13 mouse cellular contexts compared by ENCODE assay signal in the genomic region with DNA sequence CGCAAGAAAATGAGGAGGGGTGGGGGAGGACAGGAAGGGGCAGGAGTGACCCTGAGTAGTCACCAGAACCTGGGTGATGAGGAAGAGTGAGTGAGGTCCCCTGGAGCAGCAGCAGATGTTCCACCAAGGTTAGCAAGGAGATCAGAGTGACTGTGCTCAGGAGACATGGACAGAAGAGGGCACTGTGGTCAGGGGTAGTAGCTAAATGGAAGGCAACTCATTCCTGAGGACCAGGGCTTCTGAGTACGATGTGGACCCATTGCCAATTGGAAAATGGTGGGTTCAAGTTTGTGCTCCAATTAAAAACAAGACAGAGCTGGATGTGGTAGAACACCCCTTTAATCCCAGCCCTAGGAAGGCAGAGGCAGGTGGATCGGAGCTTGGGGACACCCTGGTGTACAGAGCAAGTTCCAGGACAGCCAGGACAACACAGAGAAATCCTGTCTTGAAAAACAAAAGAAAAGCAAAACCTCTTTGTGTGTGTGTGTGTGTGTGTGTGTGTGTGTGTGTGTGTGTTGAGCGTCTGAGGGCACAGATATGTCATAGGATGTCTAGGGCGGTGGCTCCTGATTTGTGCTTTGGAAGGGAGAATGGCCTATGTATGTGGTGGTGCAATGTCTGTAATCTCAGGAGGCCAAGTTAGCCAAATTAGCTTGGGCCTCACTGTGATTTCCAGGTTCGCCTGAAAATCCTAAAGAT. TPM values are rescaled to one million over a fixed set of nuclear protein-coding genes. Genes with fewer than 3 reads are reported as not detected.
DNase-seq lines count a peak whose midpoint lies in the region; ATAC-seq and TF ChIP-seq lines count a peak whose summit lies in the region.
"Had no signal": no experiment of that assay in that cellular context is flagged by ENCODE, and none has a peak within 500 bp of the region (broad histone marks: within the 10 kb centered on the region; RNA-seq: fewer than 3 reads in every experiment).

No protein-coding gene starts in this region.

- 64% methylated on average over 6 of the region's 6 CpGs for WGBS in heart, postnatal 0 days
- 75% methylated on average over 6 of the region's 6 CpGs for WGBS in heart, embryonic 11.5 days (ENCODE audit: insufficient replicate concordance)
- 92% methylated on average over 6 of the region's 6 CpGs for WGBS in midbrain, embryonic 14.5 days

- no peak for TF ChIP-seq EP300 in heart, postnatal 0 days (IDR thresholded peaks at IDR 0.05; ENCODE audit: low read depth)

- ATAC-seq in heart, postnatal 0 days (ENCODE audit: insufficient read depth, low read depth): peak; percentile 62; the same call in 1 of the 2 replicates
- ATAC-seq in heart, embryonic 11.5 days (replicated peaks; ENCODE audit: insufficient number of reproducible peaks, low FRiP score, low TSS enrichment): no peak
- peak; percentile 6 for ATAC-seq in activated CD4-positive, CD25-positive, alpha-beta regulatory T cell, adult 4 months
- ATAC-seq in midbrain, embryonic 14.5 days (ENCODE audit: low FRiP score, low TSS enrichment): no peak

- peak; percentile 50 for DNase-seq in heart, postnatal 0 days (ENCODE audit: low spot score)
- peak; percentile 30 for DNase-seq in A20 (ENCODE audit: low read depth, low spot score)
- peak; percentile 60 for DNase-seq in lung, postnatal 10 days
- DNase-seq in layer of hippocampus, adult 8-10 months (ENCODE audit: low spot score in 2 of 2): no peak
- DNase-seq in layer of hippocampus, adult 11-12 months (ENCODE audit: low spot score): no peak
- DNase-seq in midbrain, embryonic 14.5 days: no peak
- DNase-seq: adrenal gland, adult 2 months; cerebellum, adult 9-10 months; gastrocnemius, postnatal 14 days had no signal

- H3K4me2 ChIP-seq in heart, postnatal 0 days (ENCODE audit: low read depth, low read length): peak overlapping the region; percentile 3; the same call in 1 of the 2 replicates
- H3K4me2 ChIP-seq in heart, embryonic 11.5 days: no peak overlapping the region
- no peak overlapping the region for H3K4me2 ChIP-seq in midbrain, embryonic 14.5 days (ENCODE audit: low read length)
- H3K4me2 ChIP-seq: neural tube, embryonic 12.5 days had no signal

- H3K27me3 ChIP-seq in heart, postnatal 0 days (ENCODE audit: control insufficient read depth, insufficient read depth, low read length): no peaks in the 10 kb centered on the region
- no peaks in the 10 kb centered on the region for H3K27me3 ChIP-seq in heart, embryonic 11.5 days (ENCODE audit: control insufficient read depth, insufficient read depth, low read length)
- H3K27me3 ChIP-seq in midbrain, embryonic 14.5 days (ENCODE audit: control insufficient read depth, insufficient read depth, low read length): no peaks in the 10 kb centered on the region
- H3K27me3 ChIP-seq: neural tube, embryonic 12.5 days had no signal

- H3K9me3 ChIP-seq in heart, postnatal 0 days (replicated peaks; ENCODE audit: control insufficient read depth, low read length): no peaks in the 10 kb centered on the region
- no peaks in the 10 kb centered on the region for H3K9me3 ChIP-seq in heart, embryonic 11.5 days (replicated peaks; ENCODE audit: control insufficient read depth, low read length)
- H3K9me3 ChIP-seq in midbrain, embryonic 14.5 days (ENCODE audit: control insufficient read depth, low read length): no peaks in the 10 kb centered on the region
- H3K9me3 ChIP-seq: G1E; neural tube, embryonic 12.5 days had no signal

- no peaks in the 10 kb centered on the region; the same call in 1 of the 2 replicates for H3K36me3 ChIP-seq in heart, postnatal 0 days (replicated peaks; ENCODE audit: control insufficient read depth, insufficient read depth, low read length)
- H3K36me3 ChIP-seq in heart, embryonic 11.5 days (ENCODE audit: control insufficient read depth, insufficient read depth, low read length): no peaks in the 10 kb centered on the region
- H3K36me3 ChIP-seq in midbrain, embryonic 14.5 days (ENCODE audit: control insufficient read depth, insufficient read depth, low read length): peaks cover 11% of the 10 kb centered on the region; the same call in 1 of the 2 replicates
- H3K36me3 ChIP-seq: G1E had no signal

- TF ChIP-seq CTCF in heart, postnatal 0 days (IDR thresholded peaks at IDR 0.05; ENCODE audit: low read depth): peak; percentile 74

- no peak overlapping the region for H3K27ac ChIP-seq in heart, postnatal 0 days (ENCODE audit: low read depth)
- H3K27ac ChIP-seq in heart, embryonic 11.5 days (ENCODE audit: low read depth, low read length): no peak overlapping the region
- no peak overlapping the region for H3K27ac ChIP-seq in midbrain, embryonic 14.5 days (replicated peaks; ENCODE audit: low read depth, low read length)
- H3K27ac ChIP-seq: neural tube, embryonic 12.5 days had no signal

- no peak overlapping the region for H3K4me3 ChIP-seq in heart, postnatal 0 days (ENCODE audit: low read depth, low read length)
- no peak overlapping the region for H3K4me3 ChIP-seq in heart, embryonic 11.5 days (ENCODE audit: low read depth, low read length)
- H3K4me3 ChIP-seq in midbrain, embryonic 14.5 days (replicated peaks; ENCODE audit: low read depth, low read length): no peak overlapping the region
- H3K4me3 ChIP-seq: neural tube, embryonic 12.5 days had no signal

- no peaks in the 10 kb centered on the region for H3K4me1 ChIP-seq in heart, postnatal 0 days (ENCODE audit: control insufficient read depth, insufficient read depth)
- peaks cover 9% of the 10 kb centered on the region for H3K4me1 ChIP-seq in heart, embryonic 11.5 days (ENCODE audit: control insufficient read depth, insufficient read depth, low read length)
- no peaks in the 10 kb centered on the region for H3K4me1 ChIP-seq in midbrain, embryonic 14.5 days (ENCODE audit: control insufficient read depth, insufficient read depth, low read length)
- H3K4me1 ChIP-seq: neural tube, embryonic 12.5 days had no signal

- no peak overlapping the region for H3K9ac ChIP-seq in heart, postnatal 0 days (replicated peaks; ENCODE audit: low read depth, low read length)
- H3K9ac ChIP-seq in heart, embryonic 11.5 days (ENCODE audit: low read depth, low read length): no peak overlapping the region
- no peak overlapping the region for H3K9ac ChIP-seq in midbrain, embryonic 14.5 days (replicated peaks; ENCODE audit: low read length)
- H3K9ac ChIP-seq: neural tube, embryonic 12.5 days had no signal

RNA-seq across cellular contexts. Expression of gene C1qtnf9, which starts 56.2 kb away (rescaled TPM):
- 2.2 and 2.8 TPM in 2 replicates for total RNA-seq in heart, postnatal 0 days (2014; rRNA removed; ENCODE audit: low replicate concordance)
- 4.6 and 5.4 TPM in 2 replicates for polyA plus RNA-seq in heart, postnatal 0 days (2015; fragmentation: Nextera tagmentation; extraction: Ambion mirVana)
- polyA plus RNA-seq in heart, embryonic 11.5 days (2014; fragmentation: Nextera tagmentation; extraction: Ambion mirVana): not detected in 2 replicates
- polyA plus RNA-seq in activated CD4-positive, CD25-positive, alpha-beta regulatory T cell, adult 4 months (2017; shearing (Covaris generic)): not detected
- under 1 TPM in 3 of 4 experiments, not detected in 1; 0.20 to 0.34 (median 0.23) TPM for total RNA-seq in layer of hippocampus, adult 8-10 months (2022)
- polyA plus RNA-seq in midbrain, embryonic 14.5 days (2014; fragmentation: Nextera tagmentation; extraction: Ambion mirVana): not detected in 2 replicates
- polyA plus RNA-seq: G1E had no signal

Comparison
In these comparisons a context has a peak if more than half of its experiments do, and no peak if none do; other contexts are left out.
1. ATAC-seq: peak in heart, postnatal 0 days (single experiment) and activated CD4-positive, CD25-positive, alpha-beta regulatory T cell, adult 4 months (single experiment); none in heart, embryonic 11.5 days (single experiment) and midbrain, embryonic 14.5 days (single experiment).
2. DNase-seq: peak in heart, postnatal 0 days (single experiment), A20 (single experiment) and lung, postnatal 10 days (single experiment); none in layer of hippocampus, adult 8-10 months (0 of 2), layer of hippocampus, adult 11-12 months (single experiment) and midbrain, embryonic 14.5 days (single experiment).